Comparison of ENCODE assay signal across 13 mouse cellular contexts in genomic region chr7:35537562-35537961, GRCm38 (mm10). TPM values are rescaled to one million over a fixed set of nuclear protein-coding genes. Genes with fewer than 3 reads are reported as not detected.
DNase-seq lines count a peak whose midpoint lies in the region; ATAC-seq and TF ChIP-seq lines count a peak whose summit lies in the region.
"Had no signal": no experiment of that assay in that cellular context is flagged by ENCODE, and none has a peak within 500 bp of the region (broad histone marks: within the 10 kb centered on the region; RNA-seq: fewer than 3 reads in every experiment).

TSS of gene Tdrd12 (minus strand) at chr7:35537745.

- H3K27me3 ChIP-seq in liver, adult 2 months (ENCODE audit: control insufficient read depth, insufficient read depth, low read length): no peaks in the 10 kb centered on the region
- no peaks in the 10 kb centered on the region for H3K27me3 ChIP-seq in liver, embryonic 12.5 days (replicated peaks)
- no peaks in the 10 kb centered on the region for H3K27me3 ChIP-seq in CH12.LX (replicated peaks)
- no peaks in the 10 kb centered on the region for H3K27me3 ChIP-seq in splenic B cell, adult 2 months (ENCODE audit: control insufficient read depth, insufficient read depth, low read length, poor library complexity, severe bottlenecking)
- no peaks in the 10 kb centered on the region for H3K27me3 ChIP-seq in forebrain, embryonic 11.5 days (ENCODE audit: control insufficient read depth, insufficient read depth, low read length)

- no peak within 1 kb of the TSS for H3K9ac ChIP-seq in liver, adult 2 months (ENCODE audit: low read depth, low read length)
- H3K9ac ChIP-seq in liver, embryonic 12.5 days: no peak within 1 kb of the TSS
- no peak within 1 kb of the TSS for H3K9ac ChIP-seq in CH12.LX (ENCODE audit: insufficient read depth, low read depth)
- H3K9ac ChIP-seq in forebrain, embryonic 11.5 days (ENCODE audit: low read length): no peak within 1 kb of the TSS

- H3K4me3 ChIP-seq in liver, adult 2 months (ENCODE audit: insufficient read depth, low read depth, low read length): no peak within 1 kb of the TSS
- H3K4me3 ChIP-seq in liver, embryonic 12.5 days: no peak within 1 kb of the TSS
- no peak within 1 kb of the TSS for H3K4me3 ChIP-seq in CH12.LX (replicated peaks in 1 of 3; ENCODE audit: low read depth in 2 of 3, low read length in 2 of 3, poor library complexity in 1 of 3)
- H3K4me3 ChIP-seq in forebrain, embryonic 11.5 days (ENCODE audit: low read depth, low read length): no peak within 1 kb of the TSS
- H3K4me3 ChIP-seq: hindbrain, embryonic 10.5 days; megakaryocyte, embryonic 14.5 days; myocyte had no signal

- no peak for ATAC-seq in liver, embryonic 12.5 days
- ATAC-seq in forebrain, embryonic 11.5 days (replicated peaks; ENCODE audit: low FRiP score): no peak

- H3K4me2 ChIP-seq in liver, embryonic 12.5 days: no peak within 1 kb of the TSS
- no peak within 1 kb of the TSS for H3K4me2 ChIP-seq in CH12.LX (ENCODE audit: insufficient read depth, low read depth, poor library complexity, severe bottlenecking)
- no peak within 1 kb of the TSS for H3K4me2 ChIP-seq in forebrain, embryonic 11.5 days (ENCODE audit: low read depth, low read length, severe bottlenecking)

- 96% methylated on average over 17 of the region's 17 CpGs for WGBS in liver, adult 2 months
- WGBS in liver, embryonic 12.5 days (ENCODE audit: insufficient replicate concordance): 84% methylated on average over 17 of the region's 17 CpGs
- 93% methylated on average over 17 of the region's 17 CpGs for WGBS in forebrain, embryonic 11.5 days

- H3K9me3 ChIP-seq in liver, embryonic 12.5 days (replicated peaks): no peaks in the 10 kb centered on the region
- no peaks in the 10 kb centered on the region for H3K9me3 ChIP-seq in CH12.LX (replicated peaks; ENCODE audit: low read length)
- no peaks in the 10 kb centered on the region for H3K9me3 ChIP-seq in forebrain, embryonic 11.5 days (ENCODE audit: control insufficient read depth, low read length)
- H3K9me3 ChIP-seq: hindbrain, embryonic 10.5 days; megakaryocyte, embryonic 14.5 days had no signal

- DNase-seq in liver, adult 2 months (ENCODE audit: extremely low read depth, low read depth, low spot score): no peak
- DNase-seq in CH12.LX (ENCODE audit: extremely low read depth) (peak; percentile 18), R1 (ENCODE audit: low read depth, low spot score) (peak; percentile 90)
- peak; percentile 6 for DNase-seq in splenic B cell, adult 2 months (ENCODE audit: low read depth, low spot score)
- no peak for DNase-seq in forebrain, embryonic 11.5 days (ENCODE audit: low spot score)
- DNase-seq in right cerebral cortex, postnatal 14 days: no peak
- DNase-seq: cerebellum, adult 9-11 months; kidney, adult 8-10 months; thymus, adult 18-20 months had no signal

- in situ Hi-C loops in CH12.LX (cut with MboI; ENCODE audit: low pct_ligation_motif_present, low pct_unique_long_range_greater_than_20kb, low sequenced_read_pairs): no loop called here

- dilution Hi-C loops in CH12.LX (cut with MboI; ENCODE audit: extremely low pct_ligation_motif_present, extremely low pct_unique_long_range_greater_than_20kb, low sequenced_read_pairs): no loop called here

- no peaks in the 10 kb centered on the region for H3K36me3 ChIP-seq in liver, adult 2 months (ENCODE audit: control insufficient read depth, insufficient read depth, low read length)
- no peaks in the 10 kb centered on the region for H3K36me3 ChIP-seq in liver, embryonic 12.5 days
- H3K36me3 ChIP-seq in CH12.LX (replicated peaks in 1 of 2; ENCODE audit: control insufficient read depth in 1 of 2, insufficient read depth in 1 of 2, low read length in 1 of 2): no peaks in the 10 kb centered on the region
- no peaks in the 10 kb centered on the region for H3K36me3 ChIP-seq in splenic B cell, adult 2 months (ENCODE audit: control insufficient read depth, insufficient read depth, low read length, poor library complexity, severe bottlenecking)
- H3K36me3 ChIP-seq in forebrain, embryonic 11.5 days (ENCODE audit: control insufficient read depth, insufficient read depth, low read length): no peaks in the 10 kb centered on the region
- H3K36me3 ChIP-seq: hindbrain, embryonic 10.5 days had no signal

- H3K27ac ChIP-seq in liver, adult 2 months (replicated peaks; ENCODE audit: insufficient read depth, low read depth, low read length): no peak within 1 kb of the TSS
- H3K27ac ChIP-seq in liver, embryonic 12.5 days: no peak within 1 kb of the TSS
- no peak within 1 kb of the TSS for H3K27ac ChIP-seq in CH12.LX (ENCODE audit: insufficient read depth, low read depth)
- H3K27ac ChIP-seq in forebrain, embryonic 11.5 days (ENCODE audit: low read depth, low read length): no peak within 1 kb of the TSS
- H3K27ac ChIP-seq: hindbrain, embryonic 10.5 days had no signal

- no peak for TF ChIP-seq RAD21 in CH12.LX (IDR thresholded peaks at IDR 0.05; ENCODE audit: low read depth, low read length)

- TF ChIP-seq CTCF in liver, adult 2 months (IDR thresholded peaks at IDR 0.05; ENCODE audit: low read depth, low read length): peak; percentile 42
- TF ChIP-seq CTCF in CH12.LX (conservative IDR thresholded peaks at IDR 0.05 in 1 of 2, IDR thresholded peaks at IDR 0.05 in 1 of 2; ENCODE audit: low read depth in 2 of 2, low read length in 2 of 2): peak; percentile 16 to 41; a peak in 2 of 4 replicates

- no peak for TF ChIP-seq EP300 in CH12.LX (IDR thresholded peaks at IDR 0.05; ENCODE audit: low read length)

- H3K79me2 ChIP-seq in liver, adult 2 months (ENCODE audit: control insufficient read depth, insufficient read depth, low read length): no peaks in the 10 kb centered on the region
- no peaks in the 10 kb centered on the region for H3K79me2 ChIP-seq in CH12.LX (replicated peaks; ENCODE audit: control insufficient read depth, extremely low read depth, insufficient read depth, poor library complexity, severe bottlenecking)

- TF ChIP-seq POLR2A in liver, adult 2 months (IDR thresholded peaks at IDR 0.05; ENCODE audit: extremely low read depth, insufficient read depth, low read length): no peak
- TF ChIP-seq POLR2A in CH12.LX (IDR thresholded peaks at IDR 0.05; ENCODE audit: low read depth, low read length): no peak

- H3K4me1 ChIP-seq in liver, adult 2 months (ENCODE audit: control insufficient read depth, insufficient read depth, low read length): peaks cover 3% of the 10 kb centered on the region; the same call in 1 of the 2 replicates
- H3K4me1 ChIP-seq in liver, embryonic 12.5 days: no peaks in the 10 kb centered on the region
- peaks cover 0 to 6% of the 10 kb centered on the region in 2 experiments; a peak in 1 of 4 replicates for H3K4me1 ChIP-seq in CH12.LX (ENCODE audit: control insufficient read depth in 1 of 2, insufficient read depth in 2 of 2)
- no peaks in the 10 kb centered on the region for H3K4me1 ChIP-seq in forebrain, embryonic 11.5 days (replicated peaks; ENCODE audit: control insufficient read depth, insufficient read depth, low read length)
- H3K4me1 ChIP-seq: hindbrain, embryonic 10.5 days had no signal

TF ChIP-seq in CH12.LX, 34 proteins besides CTCF, POLR2A, EP300 and RAD21:
- TF ChIP-seq MAX (IDR thresholded peaks at IDR 0.05; ENCODE audit: low read length): no peak
- no peak for TF ChIP-seq ZC3H11A (IDR thresholded peaks at IDR 0.05; ENCODE audit: low read depth, low read length)
- no peak for TF ChIP-seq KAT2A (IDR thresholded peaks at IDR 0.05; ENCODE audit: insufficient replicate concordance, low read length)
- no peak for TF ChIP-seq POLR2AphosphoS2 (IDR thresholded peaks at IDR 0.05; ENCODE audit: low read depth, low read length)
- TF ChIP-seq SMC3 (IDR thresholded peaks at IDR 0.05; ENCODE audit: low read depth, low read length): no peak
TF ChIP-seq in CH12.LX: peak in this region for 0.

RNA-seq across cellular contexts. Expression of gene Tdrd12, which starts in this region (rescaled TPM):
- total RNA-seq in liver, adult 2 months (2014; rRNA removed): under 0.01 TPM in 1 of 2 replicates, not detected in the other
- polyA plus RNA-seq in liver, adult 2 months (2012; rRNA removed): not detected in 2 replicates
- 0.30 TPM in 1 of 2 replicates, not detected in the other for polyA plus RNA-seq in liver, embryonic 12.5 days (2016; fragmentation: Nextera tagmentation; extraction: Ambion mirVana)
- total RNA-seq in CH12.LX (2012; rRNA removed) (0.08 TPM in 1 of 2 replicates, not detected in the other), CH12.LX (2014; rRNA removed) (0.21 TPM in 1 of 2 replicates, not detected in the other)
- 0.19 and 0.42 TPM in 2 replicates for polyA plus RNA-seq in CH12.LX (2012; ENCODE audit: insufficient read length, low read depth)
- polyA plus RNA-seq in forebrain, embryonic 11.5 days (2014; fragmentation: Nextera tagmentation; extraction: Ambion mirVana): not detected in 2 replicates
- polyA plus RNA-seq: hindbrain, embryonic 10.5 days; myocyte had no signal

Comparison
In these comparisons a context has a peak if more than half of its experiments do, and no peak if none do; other contexts are left out.
1. Peak in DNase-seq in CH12.LX; RNA of the gene not detected or under 1 TPM.
2. DNase-seq: peak in R1 (single experiment) and splenic B cell, adult 2 months (single experiment); none in liver, adult 2 months (single experiment), forebrain, embryonic 11.5 days (single experiment) and right cerebral cortex, postnatal 14 days (single experiment).